Mouse (Mus musculus) liver, embryonic 14.5 days (tissue): ENCODE data around the gene Gm3250.

Experiments used
- CTCF ChIP-seq: IDR thresholded peaks from 2 replicates; pipeline ENCODE4 v1.5.1; 2016; ENCODE audit warnings: antibody characterized with exemption, low read depth, control low read depth
- EP300 ChIP-seq: IDR thresholded peaks from 2 replicates; pipeline ENCODE4 v1.6.1; 2016; ENCODE audit warnings: antibody characterized with exemption, low read depth

DNA sequence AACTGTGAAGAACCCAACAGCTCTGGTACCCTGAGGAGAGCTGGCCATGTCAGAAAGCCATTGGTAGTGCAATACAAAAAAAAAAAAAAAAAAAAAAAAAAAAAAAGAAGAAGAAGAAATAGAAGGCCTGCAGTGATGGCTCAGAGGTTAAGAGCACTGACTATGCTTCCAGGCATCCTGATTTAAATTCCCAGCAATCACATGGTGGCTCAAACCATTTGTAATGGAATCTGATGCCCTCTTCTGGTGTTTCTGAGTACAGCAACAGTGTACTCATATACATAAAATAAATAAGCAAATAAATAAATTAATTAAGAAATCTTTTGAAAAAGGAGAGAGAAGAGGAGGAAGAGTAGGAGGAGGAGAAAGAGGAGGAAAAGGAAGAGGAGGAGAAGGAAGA, 28.9 kb downstream of the Gm3250 start:
- TF ChIP-seq CTCF = no peak; the same call in 1 of the 2 replicates
- no peak for TF ChIP-seq EP300
